Mouse (Mus musculus): Measurements from ENCODE around the gene A930033H14Rik.

Gene A930033H14Rik

GRCm38 (mm10) chr10:69237185-69237584 is 24.3 kb upstream of the A930033H14Rik start:
- no peak for DNase-seq (ENCODE audit: extremely low spot score)

DNA sequence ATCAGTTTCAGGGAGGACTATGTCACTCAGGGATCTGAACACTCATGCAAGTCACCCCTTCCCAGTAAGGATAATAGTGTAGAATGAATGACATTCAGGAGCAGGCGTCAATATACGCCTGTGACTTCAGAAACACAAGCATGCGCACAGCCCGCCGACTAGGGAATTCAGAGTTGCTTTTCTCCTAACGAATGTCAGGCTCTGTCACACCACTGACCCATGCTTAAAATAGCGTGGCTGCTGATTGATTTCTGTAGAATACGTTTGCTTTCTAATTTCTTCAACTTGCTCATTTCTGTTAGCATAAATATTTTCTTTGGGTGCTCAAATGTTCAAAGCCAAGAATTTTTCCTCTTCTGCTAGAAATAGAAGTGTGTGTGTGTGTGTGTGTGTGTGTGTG is 13.1 kb upstream of the A930033H14Rik start:
- DNase-seq (ENCODE audit: extremely low spot score), result no peak

GRCm38 (mm10) chr10:69225471-69225870 is 12.6 kb upstream of the A930033H14Rik start:
- no peak for DNase-seq (ENCODE audit: extremely low spot score)

DNA sequence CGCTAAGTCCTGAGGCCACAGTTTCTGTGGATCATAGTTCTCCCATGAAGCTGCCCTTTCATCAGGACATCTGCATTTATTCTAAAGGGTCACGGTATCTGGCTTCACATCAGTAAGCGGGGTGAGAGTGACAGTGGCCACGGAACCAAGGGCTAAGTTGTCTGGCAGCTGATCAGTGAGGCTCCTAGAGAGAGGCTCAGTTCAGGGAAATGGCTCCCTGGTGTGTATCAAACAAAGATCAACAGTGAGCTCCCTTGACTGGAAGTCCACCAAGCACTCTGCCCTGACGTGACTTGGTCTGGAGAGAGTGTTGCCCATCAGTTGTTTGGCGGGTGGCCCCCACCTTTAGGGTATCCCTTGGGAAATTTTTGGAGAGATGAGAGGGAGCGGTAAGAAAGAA is 11.4 kb upstream of the A930033H14Rik start:
- DNase-seq (ENCODE audit: extremely low spot score), result no peak

GRCm38 (mm10) chr10:69223232-69223631 is 10.3 kb upstream of the A930033H14Rik start:
- no peak for DNase-seq (ENCODE audit: extremely low spot score)

- no peak for DNase-seq (ENCODE audit: extremely low spot score)
Observed at GRCm38 (mm10) chr10:69221955-69222354, 9.1 kb upstream of the A930033H14Rik start.

- DNase-seq (ENCODE audit: extremely low spot score), result no peak
Observed at GRCm38 (mm10) chr10:69221148-69221547, 8.2 kb upstream of the A930033H14Rik start.

- DNase-seq (ENCODE audit: extremely low spot score), result no peak
Observed at GRCm38 (mm10) chr10:69220296-69220695, 7.4 kb upstream of the A930033H14Rik start.

DNA sequence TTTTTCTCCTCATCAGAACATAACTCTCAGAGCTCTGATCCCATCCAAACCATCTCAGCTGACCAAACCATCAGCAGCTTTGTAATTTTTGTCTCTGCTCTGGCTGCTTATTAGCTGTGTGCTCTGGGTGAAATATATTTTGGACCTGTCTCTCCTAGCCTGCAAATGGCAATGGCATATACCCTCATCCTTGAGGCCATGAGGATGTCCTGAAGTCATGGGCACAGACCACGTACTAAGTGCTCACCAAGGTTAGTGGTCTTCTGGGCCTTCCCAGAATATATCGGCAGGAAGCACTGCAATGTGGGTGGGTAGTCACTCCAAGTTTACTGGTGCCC is 6.4 kb upstream of the A930033H14Rik start:
- DNase-seq (ENCODE audit: extremely low spot score), result no peak

- no peak for DNase-seq (ENCODE audit: extremely low spot score)
Observed at GRCm38 (mm10) chr10:69218458-69219288, 5.8 kb upstream of the A930033H14Rik start.

DNA sequence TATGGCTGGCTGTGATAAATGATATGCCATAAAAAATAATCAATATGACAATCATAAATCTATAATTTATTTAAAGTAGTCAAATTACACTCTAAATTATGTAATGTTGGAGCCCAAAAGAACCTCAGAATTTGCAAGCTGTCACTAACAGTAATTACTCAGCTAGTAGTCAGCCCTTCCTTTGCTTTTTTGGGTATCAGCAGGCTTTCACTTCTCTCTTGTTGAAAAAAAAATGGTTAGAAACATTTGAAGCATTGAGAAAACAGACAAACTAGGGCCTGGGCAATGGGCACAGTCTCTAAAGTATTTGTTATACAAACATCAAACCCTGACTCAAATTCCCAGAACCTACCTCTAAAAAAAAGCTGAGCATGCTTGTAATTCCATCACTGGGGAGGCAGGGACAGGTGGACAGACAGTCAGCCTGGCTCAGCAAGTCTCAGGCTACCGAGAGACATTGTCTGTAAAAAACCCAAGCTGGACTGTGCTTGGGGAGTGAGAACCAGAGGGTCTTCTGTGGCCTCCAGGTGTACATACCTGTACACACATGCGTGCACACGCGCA is 4.3 kb upstream of the A930033H14Rik start:
- no peak for DNase-seq (ENCODE audit: extremely low spot score)

DNA sequence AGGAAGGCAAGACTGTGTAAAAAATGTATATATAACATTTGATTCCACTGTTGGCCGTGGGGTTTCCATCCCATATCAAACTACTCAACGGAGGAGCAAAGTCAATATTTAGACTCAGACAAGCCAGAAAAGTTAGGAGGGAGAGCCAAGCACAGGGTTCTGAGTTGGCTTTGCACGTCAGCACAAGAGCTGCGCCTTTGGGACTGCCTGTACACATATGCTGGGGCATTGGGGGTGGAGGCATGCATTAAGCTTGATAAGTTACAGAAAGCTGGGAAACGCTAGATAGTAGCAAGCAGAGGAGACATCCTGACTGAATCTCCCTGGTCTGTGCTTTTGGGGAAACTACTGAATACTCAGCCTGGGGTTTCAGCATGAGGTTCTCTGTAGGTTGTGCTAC is 1.1 kb upstream of the A930033H14Rik start:
- no peak for DNase-seq (ENCODE audit: extremely low spot score)

DNA sequence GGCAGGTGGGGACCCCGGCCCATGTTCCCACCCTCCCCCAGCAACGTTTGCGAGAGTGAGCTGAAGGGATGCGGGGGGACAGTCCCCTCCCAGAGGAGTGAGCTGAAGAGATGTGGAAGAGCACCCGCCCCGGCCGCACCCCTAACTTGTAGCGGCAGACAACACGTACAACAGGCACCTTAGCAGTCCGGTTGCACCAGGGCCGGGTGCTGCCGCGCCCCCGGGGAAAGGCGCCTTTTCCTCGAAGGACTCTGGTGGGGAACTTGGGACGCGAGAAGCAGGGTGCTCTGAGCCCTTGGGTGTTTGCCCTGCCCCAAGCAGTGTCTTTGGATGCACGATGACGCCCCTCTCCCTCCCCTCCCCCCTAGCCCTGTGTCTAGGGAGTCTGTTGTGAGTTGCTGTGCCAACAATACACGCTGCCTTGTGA is 566 bp upstream of the A930033H14Rik start:
- no peak for DNase-seq (ENCODE audit: extremely low spot score)

- DNase-seq (ENCODE audit: extremely low spot score), result no peak
Observed at GRCm38 (mm10) chr10:69211976-69212375, 922 bp downstream of the A930033H14Rik start.

DNA sequence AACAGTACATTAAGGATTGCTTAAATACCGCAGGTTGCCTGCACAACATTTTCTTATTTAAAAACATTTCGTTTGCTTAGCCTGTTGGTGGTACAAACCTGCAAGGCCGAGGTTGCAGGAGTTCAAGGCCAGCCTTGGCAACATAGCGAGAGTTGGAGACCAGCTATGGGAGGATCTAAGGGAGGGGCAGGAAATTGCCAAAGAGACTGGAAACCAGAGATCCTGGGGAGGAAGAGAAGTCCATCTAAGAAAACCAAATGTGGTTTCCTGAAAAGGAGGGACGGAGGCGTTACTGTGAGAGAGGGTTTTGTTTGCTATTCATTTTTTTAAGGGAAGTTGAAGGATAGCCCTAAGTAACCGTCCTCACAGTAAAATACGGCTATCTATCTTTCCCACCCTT is 1.3 kb downstream of the A930033H14Rik start:
- no peak for DNase-seq (ENCODE audit: extremely low spot score)

DNA sequence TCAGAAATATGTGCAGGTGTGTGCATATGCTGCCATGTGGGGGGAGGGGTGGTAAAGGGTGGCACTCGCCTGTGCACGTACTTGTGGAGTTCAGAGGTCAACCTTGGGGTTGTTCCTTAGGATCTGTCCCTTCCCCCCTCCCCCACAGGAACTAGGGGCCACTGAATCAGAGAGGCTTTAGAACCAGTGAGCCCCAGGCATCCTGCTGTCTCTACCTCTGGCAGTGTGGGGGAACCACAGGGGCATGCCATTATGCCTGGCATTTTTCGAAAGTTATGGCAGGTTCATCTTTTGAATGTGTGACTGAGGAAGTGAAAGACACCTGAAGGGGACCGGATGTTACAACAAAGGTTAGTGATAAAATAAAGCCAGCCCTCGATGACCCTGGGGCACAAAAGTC is 2.2 kb downstream of the A930033H14Rik start:
- DNase-seq (ENCODE audit: extremely low spot score), result no peak

GRCm38 (mm10) chr10:69210006-69210405 is 2.9 kb downstream of the A930033H14Rik start:
- no peak for DNase-seq (ENCODE audit: extremely low spot score)

- DNase-seq (ENCODE audit: extremely low spot score), result no peak
Observed at GRCm38 (mm10) chr10:69208705-69209104, 4.2 kb downstream of the A930033H14Rik start.

DNA sequence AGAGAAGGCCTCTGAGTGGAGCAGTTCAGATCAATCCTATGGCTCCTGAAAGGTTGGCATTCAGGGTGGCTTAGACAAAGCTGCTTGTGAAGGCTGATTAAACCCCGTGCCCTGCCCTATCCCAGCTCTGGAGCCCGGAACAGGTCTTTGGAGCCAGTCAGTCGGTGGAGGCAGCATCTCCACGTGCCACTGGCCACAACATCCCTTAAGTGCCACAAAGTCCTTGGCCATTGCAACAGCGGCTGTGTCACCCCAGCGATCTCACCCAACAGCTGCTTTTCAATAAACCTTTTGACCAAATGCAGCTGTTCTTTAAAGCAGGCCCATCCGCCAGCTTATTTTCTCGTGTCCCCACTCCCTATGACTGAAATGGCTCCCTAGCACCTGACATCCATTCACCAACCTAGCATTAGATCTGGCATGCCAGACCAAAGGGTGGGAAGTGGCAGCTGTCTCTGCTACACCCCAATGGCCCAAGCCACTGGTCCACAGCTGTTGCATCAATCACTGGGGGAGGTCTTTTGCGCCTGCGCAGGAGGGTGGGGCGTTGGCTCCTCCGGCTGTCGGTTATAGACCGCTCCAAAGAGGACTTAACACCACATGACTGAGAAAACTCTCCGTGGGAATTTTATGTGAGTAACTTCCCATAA is 4.8 kb downstream of the A930033H14Rik start:
- no peak for DNase-seq (ENCODE audit: extremely low spot score)

DNA sequence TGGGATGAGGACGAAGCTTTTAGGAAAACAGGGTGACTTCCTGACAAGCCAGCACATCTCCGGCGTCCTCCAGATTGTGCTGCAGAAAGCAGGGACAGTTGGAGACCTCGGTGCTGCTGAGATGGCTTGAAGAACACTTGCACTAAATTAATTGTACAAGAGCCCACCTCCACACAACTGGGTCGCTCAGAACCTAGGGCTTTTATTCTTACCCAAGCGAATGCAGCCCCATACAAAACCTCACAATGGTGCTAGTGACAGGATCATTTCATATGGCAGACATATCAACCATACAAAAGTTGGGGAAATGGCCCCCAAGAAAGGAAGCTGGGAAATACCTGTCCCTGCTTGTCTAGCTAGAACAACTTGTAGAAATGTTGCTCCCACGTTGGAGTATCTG is 5.4 kb downstream of the A930033H14Rik start:
- DNase-seq (ENCODE audit: extremely low spot score), result no peak

DNA sequence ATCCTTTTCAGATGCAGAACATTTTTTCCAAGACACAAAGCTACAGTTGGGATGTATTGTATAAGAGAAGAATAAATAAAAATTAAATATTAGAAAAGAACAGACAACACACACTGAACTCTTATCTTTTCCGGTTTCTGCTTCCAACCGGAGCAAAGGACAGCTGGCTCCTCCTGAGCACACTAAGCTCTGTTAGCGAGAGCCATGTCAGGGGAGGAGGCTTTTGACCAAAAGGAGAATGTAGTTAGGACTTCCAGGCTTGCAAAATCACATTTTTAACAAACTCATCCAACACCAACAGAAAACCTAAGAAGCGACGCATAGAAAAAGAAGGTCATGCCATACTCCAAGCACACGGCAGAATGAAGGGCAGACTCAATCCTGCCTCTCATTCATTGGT is 6.8 kb downstream of the A930033H14Rik start:
- DNase-seq (ENCODE audit: extremely low spot score), result no peak

DNA sequence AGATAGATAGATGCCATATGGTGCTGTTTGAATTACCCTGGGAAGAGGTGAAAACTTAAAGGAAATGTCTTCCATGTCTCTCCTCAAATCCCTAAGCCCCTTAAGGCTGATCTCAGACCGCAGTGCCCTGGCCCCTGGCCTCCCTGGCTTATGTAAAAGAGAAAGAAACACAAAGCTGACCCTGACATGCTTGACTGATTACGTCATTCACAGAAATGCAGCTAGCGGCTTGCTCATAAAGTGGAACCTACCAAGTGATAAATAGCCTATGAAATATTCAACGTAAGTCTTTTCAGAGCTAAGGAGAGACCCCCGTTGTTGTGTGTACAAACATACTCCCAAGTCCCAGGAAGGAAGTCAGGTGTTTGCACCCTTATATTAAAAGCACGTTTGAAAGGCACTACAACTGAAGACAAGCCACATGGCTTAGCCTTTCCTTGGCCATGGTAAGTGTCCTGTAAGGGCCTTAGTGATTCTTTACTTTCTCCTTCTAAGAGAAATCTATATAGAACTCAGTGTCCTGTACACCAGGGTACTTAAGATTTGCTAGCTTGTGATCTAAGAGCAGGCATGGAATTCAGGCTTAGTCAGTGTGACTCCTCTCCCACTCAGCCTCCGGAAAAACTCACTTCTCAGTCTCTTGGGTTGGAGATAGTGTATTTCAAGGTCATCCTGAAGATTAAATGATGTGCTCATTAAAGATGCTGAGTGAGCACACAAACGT is 8.1 kb downstream of the A930033H14Rik start:
- DNase-seq (ENCODE audit: extremely low spot score), result no peak

Data from embryo, embryonic 9.5 days (tissue).